Mouse (Mus musculus): ENCODE results near the gene Ccdc28a. TPM values are rescaled to one million over a fixed set of nuclear protein-coding genes. Genes with fewer than 3 reads are reported as not detected.

Ccdc28a gene
- polyA plus RNA-seq, 1 experiment: 3.1 TPM

GRCm38 (mm10) chr10:18194156-18194555 lies 40.6 kb downstream of the Ccdc28a start:
- H3K36me3 ChIP-seq (ENCODE audit: control insufficient read depth, insufficient read depth): no peaks in the 10 kb centered on the region
- no peaks in the 10 kb centered on the region for H3K79me2 ChIP-seq (ENCODE audit: control insufficient read depth, insufficient read depth)
- TF ChIP-seq MYOG (IDR thresholded peaks at IDR 0.05; ENCODE audit: control insufficient read depth, extremely low read depth, insufficient read length) (no peak), FOSL1 (IDR thresholded peaks at IDR 0.05; ENCODE audit: insufficient read depth, low read length, poor library complexity, severe bottlenecking) (no peak), CEBPB (IDR thresholded peaks at IDR 0.05; ENCODE audit: low read depth) (no peak), MYOD1 (IDR thresholded peaks at IDR 0.05; ENCODE audit: control insufficient read depth, insufficient read length, low read depth) (no peak), USF1 (IDR thresholded peaks at IDR 0.05; ENCODE audit: low read depth) (no peak), MAX (IDR thresholded peaks at IDR 0.05) (no peak), CTCF (IDR thresholded peaks at IDR 0.05; ENCODE audit: control insufficient read depth, insufficient read depth, insufficient read length) (no peak)
- H3ac ChIP-seq (ENCODE audit: control insufficient read depth, insufficient read length, low read depth): no peak overlapping the region
- no peaks in the 10 kb centered on the region for H3K79me3 ChIP-seq (ENCODE audit: low read depth)
- H3K4me3 ChIP-seq (ENCODE audit: insufficient read depth, poor library complexity, severe bottlenecking): no peak overlapping the region
- no peaks in the 10 kb centered on the region for H3K27me3 ChIP-seq (ENCODE audit: control insufficient read depth, insufficient read depth, insufficient read length)

GRCm38 (mm10) chr10:18193221-18193620 lies 41.6 kb downstream of the Ccdc28a start:
- H3K27me3 ChIP-seq (ENCODE audit: control insufficient read depth, insufficient read depth, insufficient read length): no peaks in the 10 kb centered on the region
- no peaks in the 10 kb centered on the region for H3K79me3 ChIP-seq (ENCODE audit: low read depth)
- TF ChIP-seq MYOG (IDR thresholded peaks at IDR 0.05; ENCODE audit: control insufficient read depth, extremely low read depth, insufficient read length) (no peak), MYOD1 (IDR thresholded peaks at IDR 0.05; ENCODE audit: control insufficient read depth, insufficient read length, low read depth) (no peak), CTCF (IDR thresholded peaks at IDR 0.05; ENCODE audit: control insufficient read depth, insufficient read depth, insufficient read length) (no peak), FOSL1 (IDR thresholded peaks at IDR 0.05; ENCODE audit: insufficient read depth, low read length, poor library complexity, severe bottlenecking) (no peak), USF1 (IDR thresholded peaks at IDR 0.05; ENCODE audit: low read depth) (no peak), MAX (IDR thresholded peaks at IDR 0.05) (no peak), CEBPB (IDR thresholded peaks at IDR 0.05; ENCODE audit: low read depth) (no peak)
- no peak overlapping the region for H3ac ChIP-seq (ENCODE audit: control insufficient read depth, insufficient read length, low read depth)
- no peaks in the 10 kb centered on the region for H3K36me3 ChIP-seq (ENCODE audit: control insufficient read depth, insufficient read depth)
- no peak overlapping the region for H3K4me3 ChIP-seq (ENCODE audit: insufficient read depth, poor library complexity, severe bottlenecking)
- no peaks in the 10 kb centered on the region for H3K79me2 ChIP-seq (ENCODE audit: control insufficient read depth, insufficient read depth)

DNA sequence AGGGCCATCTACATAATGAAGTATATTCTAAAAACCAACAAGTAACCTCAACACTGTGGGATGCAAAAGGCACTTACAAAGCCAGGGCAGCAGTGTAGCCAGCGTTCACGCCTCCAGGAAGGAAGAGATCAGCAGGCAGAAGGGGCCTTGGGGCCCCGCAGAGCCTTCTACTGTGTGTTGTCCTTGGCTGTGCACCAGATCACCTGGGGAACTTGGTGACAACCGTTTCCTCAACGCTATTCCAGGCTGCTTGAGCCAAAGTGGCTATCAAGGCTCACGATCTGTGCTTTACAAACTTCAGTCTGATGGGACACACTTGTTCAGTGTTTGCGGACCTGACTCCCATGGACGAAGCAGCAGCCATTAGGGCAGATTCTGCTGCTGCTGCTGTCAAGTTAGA lies 43.1 kb downstream of the Ccdc28a start:
- Histone ChIP-seq H3K36me3 (ENCODE audit: control insufficient read depth, insufficient read depth) (no peaks in the 10 kb centered on the region), H3K79me2 (ENCODE audit: control insufficient read depth, insufficient read depth) (no peaks in the 10 kb centered on the region), H3K79me3 (ENCODE audit: low read depth) (no peaks in the 10 kb centered on the region), H3ac (ENCODE audit: control insufficient read depth, insufficient read length, low read depth) (no peak overlapping the region), H3K27me3 (ENCODE audit: control insufficient read depth, insufficient read depth, insufficient read length) (no peaks in the 10 kb centered on the region), H3K4me3 (ENCODE audit: insufficient read depth, poor library complexity, severe bottlenecking) (no peak overlapping the region)
- TF ChIP-seq MYOG (IDR thresholded peaks at IDR 0.05; ENCODE audit: control insufficient read depth, extremely low read depth, insufficient read length) (no peak), MYOD1 (IDR thresholded peaks at IDR 0.05; ENCODE audit: control insufficient read depth, insufficient read length, low read depth) (no peak), USF1 (IDR thresholded peaks at IDR 0.05; ENCODE audit: low read depth) (no peak), CTCF (IDR thresholded peaks at IDR 0.05; ENCODE audit: control insufficient read depth, insufficient read depth, insufficient read length) (no peak), FOSL1 (IDR thresholded peaks at IDR 0.05; ENCODE audit: insufficient read depth, low read length, poor library complexity, severe bottlenecking) (no peak), CEBPB (IDR thresholded peaks at IDR 0.05; ENCODE audit: low read depth) (no peak), MAX (IDR thresholded peaks at IDR 0.05) (no peak)

GRCm38 (mm10) chr10:18189498-18189897 lies 45.3 kb downstream of the Ccdc28a start:
- Histone ChIP-seq H3K4me3 (ENCODE audit: insufficient read depth, poor library complexity, severe bottlenecking) (no peak overlapping the region), H3K79me3 (ENCODE audit: low read depth) (no peaks in the 10 kb centered on the region), H3K36me3 (ENCODE audit: control insufficient read depth, insufficient read depth) (no peaks in the 10 kb centered on the region), H3ac (ENCODE audit: control insufficient read depth, insufficient read length, low read depth) (no peak overlapping the region), H3K79me2 (ENCODE audit: control insufficient read depth, insufficient read depth) (no peaks in the 10 kb centered on the region), H3K27me3 (ENCODE audit: control insufficient read depth, insufficient read depth, insufficient read length) (no peaks in the 10 kb centered on the region)
- TF ChIP-seq USF1 (IDR thresholded peaks at IDR 0.05; ENCODE audit: low read depth) (no peak), FOSL1 (IDR thresholded peaks at IDR 0.05; ENCODE audit: insufficient read depth, low read length, poor library complexity, severe bottlenecking) (no peak), CTCF (IDR thresholded peaks at IDR 0.05; ENCODE audit: control insufficient read depth, insufficient read depth, insufficient read length) (no peak), MYOD1 (IDR thresholded peaks at IDR 0.05; ENCODE audit: control insufficient read depth, insufficient read length, low read depth) (no peak), CEBPB (IDR thresholded peaks at IDR 0.05; ENCODE audit: low read depth) (no peak), MYOG (IDR thresholded peaks at IDR 0.05; ENCODE audit: control insufficient read depth, extremely low read depth, insufficient read length) (no peak), MAX (IDR thresholded peaks at IDR 0.05) (no peak)

DNA sequence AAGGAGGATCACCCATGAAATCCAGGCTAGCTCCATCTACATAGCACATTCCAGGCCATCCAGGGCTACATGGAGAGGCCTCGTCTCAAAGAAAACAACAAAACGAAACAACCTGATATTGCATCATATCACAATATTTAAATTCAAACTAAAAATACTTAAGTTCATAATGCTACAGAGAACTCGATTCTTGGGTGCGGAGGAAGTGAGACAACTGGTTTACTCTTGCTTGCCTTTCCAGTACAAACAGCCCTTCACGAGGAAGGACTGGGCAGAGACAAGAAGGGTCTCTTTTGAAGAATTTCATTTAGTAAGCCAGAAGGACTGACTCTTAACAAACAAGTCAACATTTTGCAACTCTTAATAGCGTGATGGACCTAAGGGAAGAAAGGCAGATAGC lies 46.2 kb downstream of the Ccdc28a start:
- Histone ChIP-seq H3ac (ENCODE audit: control insufficient read depth, insufficient read length, low read depth) (no peak overlapping the region), H3K79me3 (ENCODE audit: low read depth) (no peaks in the 10 kb centered on the region), H3K79me2 (ENCODE audit: control insufficient read depth, insufficient read depth) (no peaks in the 10 kb centered on the region), H3K27me3 (ENCODE audit: control insufficient read depth, insufficient read depth, insufficient read length) (no peaks in the 10 kb centered on the region), H3K36me3 (ENCODE audit: control insufficient read depth, insufficient read depth) (no peaks in the 10 kb centered on the region), H3K4me3 (ENCODE audit: insufficient read depth, poor library complexity, severe bottlenecking) (no peak overlapping the region)
- TF ChIP-seq CEBPB (IDR thresholded peaks at IDR 0.05; ENCODE audit: low read depth) (no peak), MAX (IDR thresholded peaks at IDR 0.05) (no peak), MYOD1 (IDR thresholded peaks at IDR 0.05; ENCODE audit: control insufficient read depth, insufficient read length, low read depth) (no peak), MYOG (IDR thresholded peaks at IDR 0.05; ENCODE audit: control insufficient read depth, extremely low read depth, insufficient read length) (no peak), CTCF (IDR thresholded peaks at IDR 0.05; ENCODE audit: control insufficient read depth, insufficient read depth, insufficient read length) (no peak), USF1 (IDR thresholded peaks at IDR 0.05; ENCODE audit: low read depth) (no peak), FOSL1 (IDR thresholded peaks at IDR 0.05; ENCODE audit: insufficient read depth, low read length, poor library complexity, severe bottlenecking) (no peak)

- Histone ChIP-seq H3ac (ENCODE audit: control insufficient read depth, insufficient read length, low read depth) (no peak overlapping the region), H3K27me3 (ENCODE audit: control insufficient read depth, insufficient read depth, insufficient read length) (no peaks in the 10 kb centered on the region), H3K79me2 (ENCODE audit: control insufficient read depth, insufficient read depth) (no peaks in the 10 kb centered on the region), H3K4me3 (ENCODE audit: insufficient read depth, poor library complexity, severe bottlenecking) (no peak overlapping the region), H3K36me3 (ENCODE audit: control insufficient read depth, insufficient read depth) (no peaks in the 10 kb centered on the region), H3K79me3 (ENCODE audit: low read depth) (no peaks in the 10 kb centered on the region)
- no peak for TF ChIP-seq USF1 (IDR thresholded peaks at IDR 0.05; ENCODE audit: low read depth)
These were observed 52.6 kb downstream of the Ccdc28a start for GRCm38 (mm10) chr10:18182246-18182645.
